Mouse (Mus musculus) cerebellum, adult 2 months (tissue): ENCODE results near the gene Gm12695.

Experiments used
- CTCF ChIP-seq: fragments of 200-500 bp; IDR thresholded peaks from 2 replicates; pipeline ENCODE4 v1.5.1; 2011; ENCODE audit warnings: low read depth, mild to moderate bottlenecking, control low read depth, low read length, moderate library complexity, borderline replicate concordance; ENCODE audit not compliant: insufficient read depth
- POLR2A ChIP-seq: fragments of 200-500 bp; IDR thresholded peaks from 2 replicates; pipeline ENCODE4 v1.6.1; 2011; ENCODE audit warnings: low read length, control low read depth, borderline replicate concordance; ENCODE audit not compliant: insufficient read depth

DNA sequence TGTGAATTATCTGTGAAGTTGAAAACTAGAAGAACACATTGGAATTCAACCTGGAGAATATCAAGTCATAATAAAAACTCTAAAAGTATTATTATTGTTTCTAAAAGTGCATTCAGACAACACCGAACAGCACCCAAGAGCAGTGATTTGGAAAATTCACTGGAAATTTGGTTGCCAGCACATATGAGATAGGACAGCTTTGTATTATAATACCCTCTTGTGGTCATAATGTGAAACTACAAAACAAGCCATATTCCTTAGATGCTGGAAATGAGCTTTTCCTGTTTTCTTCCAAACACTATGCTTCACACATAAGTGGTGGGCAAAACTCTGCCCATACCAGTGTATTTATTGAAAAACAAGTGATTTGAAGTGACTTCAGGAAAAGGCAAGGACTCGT, 101.5 kb downstream of the Gm12695 start:
- TF ChIP-seq CTCF (peak; percentile 30; the same call in 1 of the 2 replicates), POLR2A (no peak)
